1 mouse cellular context compared by ENCODE assay signal in the genomic region with DNA sequence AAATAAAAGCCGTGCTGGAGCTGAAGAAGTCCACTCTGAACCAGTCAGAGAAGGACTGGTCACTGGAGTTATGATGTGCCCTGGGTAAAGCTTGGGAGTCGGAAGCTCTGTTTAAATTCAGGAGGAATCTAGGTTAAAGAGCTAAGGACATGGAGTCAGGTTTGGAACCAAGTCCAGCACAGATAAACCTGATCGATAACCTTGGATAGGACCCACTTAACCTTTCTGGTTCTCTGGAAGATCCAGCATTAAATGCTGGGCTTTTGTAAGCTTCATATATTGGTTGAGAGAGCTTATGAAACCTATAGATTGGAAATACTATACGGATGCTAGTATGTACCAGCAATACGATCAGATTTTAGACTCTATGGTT.
TF ChIP-seq lines count a peak whose summit lies in the region.

No protein-coding gene starts in this region.

TF ChIP-seq in MEL, 35 proteins besides CTCF, POLR2A, EP300 and RAD21 (continued from another document):
- TF ChIP-seq NRF1 (IDR thresholded peaks at IDR 0.05; ENCODE audit: insufficient read depth, low read depth, low read length, poor library complexity, severe bottlenecking) (no peak), POLR2AphosphoS2 (IDR thresholded peaks at IDR 0.05; ENCODE audit: low read length) (no peak)
